Mouse (Mus musculus) heart, postnatal 0 days (tissue): Measurements from ENCODE around the gene Tubgcp6. TPM values are rescaled to one million over a fixed set of nuclear protein-coding genes. Genes with fewer than 3 reads are reported as not detected.

Source experiments
- ATAC-seq: fragments of 200-750 bp; cut with Nextera tagmentation; 2 replicates; pipeline ENCODE4 v1.8.0; 2017; ENCODE audit warnings: low read depth, moderate number of reproducible peaks, moderate library complexity; ENCODE audit not compliant: insufficient read depth
- DNase-seq: peaks from one replicate; pipeline ENCODE4 v3.0.0-alpha.2; 2016; ENCODE audit warnings: low spot score
- H3K27ac ChIP-seq: fragments of 300-500 bp; sonication (generic); 2 replicates; pipeline ENCODE4 v1.5.1; 2014; ENCODE audit warnings: low read depth, mild to moderate bottlenecking
- H3K27me3 ChIP-seq: fragments of 300-500 bp; sonication (generic); 2 replicates; pipeline ENCODE4 v1.6.1; 2014; ENCODE audit warnings: low read length, mixed read lengths; ENCODE audit not compliant: control insufficient read depth, insufficient read depth
- H3K36me3 ChIP-seq: fragments of 300-500 bp; sonication (generic); replicated peaks from 2 replicates; pipeline ENCODE4 v1.6.1; 2014; ENCODE audit warnings: low read length, mixed read lengths; ENCODE audit not compliant: control insufficient read depth, insufficient read depth
- H3K4me1 ChIP-seq: fragments of 300-500 bp; sonication (generic); 2 replicates; pipeline ENCODE4 v1.6.1; 2014; ENCODE audit warnings: antibody characterized with exemption; ENCODE audit not compliant: control insufficient read depth, insufficient read depth
- H3K4me2 ChIP-seq: fragments of 300-500 bp; sonication (generic); 2 replicates; pipeline ENCODE4 v1.6.1; 2014; ENCODE audit warnings: low read depth, mild to moderate bottlenecking, low read length, moderate library complexity
- H3K4me3 ChIP-seq: fragments of 300-500 bp; sonication (generic); 2 replicates; pipeline ENCODE4 v1.5.1; 2014; ENCODE audit warnings: low read depth, low read length
- H3K9ac ChIP-seq: fragments of 300-500 bp; sonication (generic); replicated peaks from 2 replicates; pipeline ENCODE4 v1.6.1; 2014; ENCODE audit warnings: low read depth, low read length, mixed read lengths
- H3K9me3 ChIP-seq: fragments of 300-500 bp; sonication (generic); replicated peaks from 2 replicates; pipeline ENCODE4 v1.6.1; 2016; ENCODE audit warnings: low read length; ENCODE audit not compliant: control insufficient read depth
- CTCF ChIP-seq: IDR thresholded peaks from 2 replicates; pipeline ENCODE4 v1.5.1; 2016; ENCODE audit warnings: antibody characterized with exemption, control low read depth, low read depth
- EP300 ChIP-seq: IDR thresholded peaks from 2 replicates; pipeline ENCODE4 v1.6.1; 2016; ENCODE audit warnings: antibody characterized with exemption, low read depth
- WGBS: fragments of 180-500 bp; shearing (Covaris S2); extraction: QIAGEN DNeasy Blood & Tissue Kit; methylation state at CpG from one replicate; pipeline ENCODE4 v1.1.7; 2014; 5-methylcytosine and 5-hydroxymethylcytosine counted together
- polyA plus RNA-seq: library from polyadenylated mRNA; unstranded; fragments of >200 nt; fragmentation: Nextera tagmentation; extraction: Ambion mirVana; gene quantifications from 2 replicates; pipeline ENCODE4 v1.2.1, GENCODE M21; 2015
- total RNA-seq: library from RNA; depleted of rRNA; stranded (reverse); fragments of >200 nt; gene quantifications from 2 replicates; pipeline ENCODE4 v1.2.3, GENCODE M21; 2014; ENCODE audit warnings: low replicate concordance

Gene Tubgcp6
- total and polyA plus RNA-seq, 2 experiments from 2014 or later, result 4.4 to 26.9 TPM

DNA sequence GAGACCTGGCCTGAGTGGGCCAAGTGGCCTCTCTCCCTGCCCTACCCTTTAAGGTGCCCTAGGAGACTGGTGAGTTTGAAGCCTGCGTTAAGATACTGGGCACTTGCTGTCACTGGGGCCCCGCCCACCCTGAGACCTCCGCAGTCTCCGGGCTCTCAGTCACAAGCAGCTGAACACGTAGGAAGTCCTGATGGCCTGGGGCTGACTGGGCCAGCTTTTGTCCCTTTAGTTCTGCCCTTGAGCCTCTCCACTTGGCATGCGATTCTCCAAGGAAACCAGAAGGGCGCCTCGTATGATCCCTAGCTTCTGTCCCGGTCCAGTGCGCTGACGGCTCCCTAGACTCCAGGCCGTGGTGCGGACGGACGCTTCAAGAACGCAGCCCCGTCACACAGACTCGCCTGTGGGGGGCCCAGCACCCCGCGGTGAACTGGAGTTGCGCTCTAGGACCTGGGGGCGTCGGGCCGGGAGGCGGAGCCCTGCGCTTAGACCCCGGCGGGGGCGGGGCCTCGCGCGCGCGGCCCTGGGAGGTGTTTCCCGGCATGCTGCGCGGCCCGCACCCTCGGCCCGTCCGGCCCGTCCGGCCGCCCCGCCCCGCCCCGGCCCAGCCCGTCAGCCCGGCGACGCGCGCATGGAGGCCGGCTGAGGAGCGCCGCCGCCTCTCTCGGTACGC lies 47.3 kb downstream of the Tubgcp6 start:
- no peaks in the 10 kb centered on the region; the same call in 1 of the 2 replicates for H3K36me3 ChIP-seq
- peaks cover 48% of the 10 kb centered on the region for H3K4me1 ChIP-seq
- H3K4me3 ChIP-seq, result peak overlapping the region; percentile 88
- peak overlapping the region; percentile 96 for H3K4me2 ChIP-seq
- no peaks in the 10 kb centered on the region for H3K27me3 ChIP-seq
- ATAC-seq (peak; percentile 92), DNase-seq (peak; percentile 90)
- TF ChIP-seq CTCF, result no peak
- no peak for TF ChIP-seq EP300
- H3K9ac ChIP-seq, result peak overlapping the region; percentile 86
- H3K27ac ChIP-seq, result peak overlapping the region; percentile 96
- H3K9me3 ChIP-seq, result no peaks in the 10 kb centered on the region
- WGBS, result 1% methylated on average over 56 of the region's 59 CpGs

DNA sequence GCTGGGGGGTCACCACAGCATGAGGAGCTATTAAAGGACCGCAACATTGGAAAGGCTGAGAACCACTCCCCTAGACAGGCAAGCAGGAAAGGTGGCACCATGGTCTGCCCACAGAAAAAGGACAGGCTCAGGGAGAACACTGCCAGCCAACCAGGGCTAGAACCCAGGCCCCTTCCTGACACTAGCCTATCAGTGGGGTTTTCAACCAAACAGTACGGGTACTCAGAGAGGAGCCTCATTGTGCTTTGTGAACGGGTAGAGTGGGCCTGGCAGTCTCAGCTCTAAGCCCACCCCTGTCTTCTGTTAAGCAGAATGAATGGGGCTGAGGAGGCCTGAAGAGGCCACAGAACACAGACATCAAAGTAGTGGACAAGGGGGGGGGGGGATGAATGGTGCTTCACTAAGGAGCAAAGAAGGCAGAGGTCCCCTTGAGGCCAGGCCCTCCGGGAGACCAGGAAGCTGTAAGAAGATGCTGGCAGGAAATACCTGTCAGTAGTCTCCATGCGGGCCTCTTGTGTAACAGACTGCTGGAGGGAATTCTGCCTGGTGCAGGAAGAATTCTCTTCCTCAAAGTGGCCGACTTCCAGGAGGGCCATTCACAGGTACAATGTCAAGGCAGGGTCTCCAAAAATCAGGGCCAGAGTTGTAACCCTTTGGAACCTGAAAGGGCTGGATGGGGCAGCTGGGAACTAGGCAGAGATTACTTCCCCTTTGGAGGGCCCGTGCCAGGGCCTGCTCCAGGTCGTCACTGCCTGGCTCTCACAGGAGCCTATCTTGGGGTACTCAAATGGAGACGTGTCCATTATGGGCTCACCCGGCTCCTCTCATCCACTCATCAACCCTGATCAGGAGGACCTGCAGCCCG lies 48.1 kb downstream of the Tubgcp6 start, which contains the start of gene Trabd:
Trabd (plus strand) TSS at position 512 of the 865 bp plus-strand sequence.
- Histone ChIP-seq H3K36me3 (no peaks in the 10 kb centered on the region; the same call in 1 of the 2 replicates), H3K27ac (peak within 1 kb of the TSS; percentile 96), H3K4me2 (peak within 1 kb of the TSS; percentile 96), H3K4me3 (peak within 1 kb of the TSS; percentile 88), H3K9ac (peak within 1 kb of the TSS; percentile 86), H3K27me3 (no peaks in the 10 kb centered on the region), H3K9me3 (no peaks in the 10 kb centered on the region), H3K4me1 (peaks cover 48% of the 10 kb centered on the region)
- ATAC-seq (peak; percentile 7; the same call in 1 of the 2 replicates), DNase-seq (peak; percentile 26)
- WGBS, result 9% methylated on average over 11 of the region's 11 CpGs
- TF ChIP-seq CTCF (no peak), EP300 (0 out of 2 replicates have a peak, but pooled peaks have one; percentile 16)

DNA sequence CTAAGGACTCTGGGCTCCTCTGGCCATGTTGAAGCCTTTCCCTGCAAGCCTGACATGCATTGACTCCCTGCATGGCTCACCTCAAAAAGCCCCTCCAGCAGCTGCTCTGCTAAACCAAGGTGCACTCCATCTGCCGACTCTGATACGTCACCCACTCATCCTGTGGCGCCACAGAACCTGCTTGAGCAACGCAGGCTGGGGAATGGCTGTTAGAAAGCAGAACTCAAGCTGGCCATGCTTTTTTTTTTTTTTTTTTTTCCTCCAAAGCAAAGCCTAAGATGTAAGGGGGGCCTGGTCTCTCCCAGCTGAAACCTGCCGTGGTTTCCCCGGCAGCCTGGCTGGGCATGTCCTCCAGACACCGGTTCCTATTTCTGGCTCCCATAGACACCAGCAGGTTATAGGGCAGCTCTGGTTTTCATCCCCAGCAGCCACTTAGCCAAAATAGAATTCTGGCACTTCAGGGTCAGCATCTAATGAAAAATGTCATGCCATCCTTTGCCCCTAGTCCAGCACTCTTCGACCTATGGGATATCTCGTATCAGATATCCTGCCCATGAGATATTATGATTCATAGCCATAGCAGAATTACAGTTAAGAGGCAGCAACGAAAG lies 48.8 kb downstream of the Tubgcp6 start:
- Histone ChIP-seq H3K27ac (peak overlapping the region; percentile 96), H3K36me3 (no peaks in the 10 kb centered on the region), H3K27me3 (no peaks in the 10 kb centered on the region), H3K4me3 (peak overlapping the region; percentile 88; the same call in 1 of the 2 replicates), H3K4me1 (peaks cover 48% of the 10 kb centered on the region), H3K4me2 (peak overlapping the region; percentile 96; the same call in 1 of the 2 replicates), H3K9me3 (no peaks in the 10 kb centered on the region), H3K9ac (no peak overlapping the region)
- DNase-seq, result peak; percentile 52
- ATAC-seq, result no peak
- TF ChIP-seq CTCF (no peak), EP300 (peak; percentile 81; the same call in 1 of the 2 replicates)
- WGBS, result 29% methylated on average over 10 of the region's 10 CpGs

DNA sequence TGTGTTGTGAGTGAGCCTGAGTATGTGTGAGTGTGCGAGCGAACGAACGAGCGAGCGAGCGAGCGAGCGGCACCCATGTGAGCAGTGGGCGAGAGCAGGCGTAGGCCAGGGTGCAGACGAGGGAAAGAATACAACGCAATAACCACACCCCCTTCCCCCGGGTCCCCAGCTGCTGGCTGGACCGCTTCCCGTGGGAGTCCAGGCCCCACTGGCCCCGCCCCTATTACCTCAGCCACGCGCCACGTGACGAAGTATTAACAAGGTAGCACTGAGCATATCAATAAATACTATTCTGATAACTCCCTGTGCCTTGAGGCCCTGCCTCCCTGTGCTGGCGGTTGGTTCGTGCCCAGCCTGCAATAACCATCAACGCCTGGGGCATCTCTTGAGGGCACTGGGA lies 52.3 kb downstream of the Tubgcp6 start:
- no peak overlapping the region for H3K4me3 ChIP-seq
- no peaks in the 10 kb centered on the region for H3K36me3 ChIP-seq
- H3K9ac ChIP-seq, result no peak overlapping the region
- ATAC-seq (no peak), DNase-seq (no peak)
- WGBS, result 73% methylated on average over 24 of the region's 24 CpGs
- H3K4me2 ChIP-seq, result no peak overlapping the region
- H3K27me3 ChIP-seq, result peaks cover 26% of the 10 kb centered on the region
- peaks cover 23% of the 10 kb centered on the region for H3K4me1 ChIP-seq
- no peaks in the 10 kb centered on the region for H3K9me3 ChIP-seq
- no peak for TF ChIP-seq CTCF
- no peak for TF ChIP-seq EP300
- no peak overlapping the region for H3K27ac ChIP-seq

DNA sequence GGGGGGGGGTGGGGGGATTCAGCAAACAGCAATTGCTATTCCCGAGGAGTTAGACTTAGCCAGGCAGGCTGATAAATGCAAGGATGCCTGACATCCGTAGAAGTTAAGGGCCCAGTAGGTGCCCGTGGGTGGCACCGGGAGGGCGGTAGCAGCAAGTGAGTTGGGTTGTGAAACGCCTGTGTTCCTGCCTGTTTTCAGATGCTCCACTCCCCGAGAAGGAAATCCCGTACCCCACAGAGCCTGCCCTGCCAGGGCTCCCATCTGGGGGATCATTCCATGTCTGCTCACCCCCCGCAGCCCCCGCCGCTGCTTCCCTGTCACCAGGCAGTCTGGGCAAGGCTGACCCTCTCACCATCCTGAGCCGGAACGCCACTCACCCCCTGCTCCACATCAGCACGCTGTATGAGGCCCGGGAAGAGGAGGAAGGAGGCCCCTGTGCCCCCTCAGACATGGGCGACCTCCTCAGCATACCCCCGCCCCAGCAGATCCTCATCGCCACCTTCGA lies 53.5 kb downstream of the Tubgcp6 start:
- no peak for ATAC-seq
- no peak overlapping the region for H3K4me2 ChIP-seq
- H3K27me3 ChIP-seq, result peaks cover 26% of the 10 kb centered on the region
- H3K9ac ChIP-seq, result no peak overlapping the region
- WGBS, result 79% methylated on average over 19 of the region's 19 CpGs
- H3K27ac ChIP-seq, result no peak overlapping the region
- TF ChIP-seq CTCF (no peak), EP300 (no peak)
- H3K9me3 ChIP-seq, result no peaks in the 10 kb centered on the region
- H3K4me3 ChIP-seq, result no peak overlapping the region
- H3K36me3 ChIP-seq, result no peaks in the 10 kb centered on the region
- no peak for DNase-seq
- peaks cover 12% of the 10 kb centered on the region for H3K4me1 ChIP-seq
